Mouse (Mus musculus): ENCODE measurements at regions not wholly inside any gene's neighbourhood (a gene's known extent, or its start where the extent isn't known, plus 50 kb on each side); places are given as distances from the start of the nearest gene placed in this dataset.

GRCm38 (mm10) chr6:98769322-98769721 is 426.8 kb upstream of the Gm765 start:
- ATAC-seq (no peak), DNase-seq (peak; percentile 54)
- WGBS, result 29% methylated on average over 6 of the region's 6 CpGs
- Histone ChIP-seq H3K9me3 (ENCODE audit: low read length) (no peaks in the 10 kb centered on the region), H3K36me3 (ENCODE audit: insufficient read depth) (no peaks in the 10 kb centered on the region), H3K9ac (no peak overlapping the region), H3K4me2 (ENCODE audit: low read depth) (no peak overlapping the region), H3K27ac (ENCODE audit: low read depth, low read length) (no peak overlapping the region), H3K4me1 (ENCODE audit: insufficient read depth) (no peaks in the 10 kb centered on the region), H3K27me3 (ENCODE audit: insufficient read depth, low read length) (peaks cover 21% of the 10 kb centered on the region), H3K4me3 (ENCODE audit: low read depth, low read length) (no peak overlapping the region)
- no peak for TF ChIP-seq CTCF (IDR thresholded peaks at IDR 0.05; ENCODE audit: low read depth)

- Histone ChIP-seq H3K4me3 (ENCODE audit: low read depth, low read length) (no peak overlapping the region), H3K36me3 (ENCODE audit: insufficient read depth) (no peaks in the 10 kb centered on the region), H3K27me3 (ENCODE audit: insufficient read depth, low read length) (peaks cover 21% of the 10 kb centered on the region), H3K4me1 (ENCODE audit: insufficient read depth) (no peaks in the 10 kb centered on the region), H3K4me2 (ENCODE audit: low read depth) (no peak overlapping the region), H3K9me3 (ENCODE audit: low read length) (no peaks in the 10 kb centered on the region), H3K27ac (ENCODE audit: low read depth, low read length) (no peak overlapping the region), H3K9ac (no peak overlapping the region)
- ATAC-seq (peak; percentile 83), DNase-seq (peak; percentile 80)
- 11% methylated on average over 7 of the region's 7 CpGs for WGBS
- no peak for TF ChIP-seq CTCF (IDR thresholded peaks at IDR 0.05; ENCODE audit: low read depth)
These were observed 425.3 kb upstream of the Gm765 start for GRCm38 (mm10) chr6:98767858-98768336.

- Histone ChIP-seq H3K9me3 (ENCODE audit: low read length) (no peaks in the 10 kb centered on the region), H3K4me2 (ENCODE audit: low read depth) (no peak overlapping the region), H3K4me1 (ENCODE audit: insufficient read depth) (no peaks in the 10 kb centered on the region), H3K9ac (no peak overlapping the region), H3K27ac (ENCODE audit: low read depth, low read length) (no peak overlapping the region), H3K36me3 (ENCODE audit: insufficient read depth) (no peaks in the 10 kb centered on the region), H3K4me3 (ENCODE audit: low read depth, low read length) (no peak overlapping the region), H3K27me3 (ENCODE audit: insufficient read depth, low read length) (0 out of 2 replicates have a peak, but pooled peaks cover 4% of the 10 kb centered on the region)
- peak; percentile 20 for DNase-seq
- 70% methylated on average over 2 of the region's 2 CpGs for WGBS
- no peak for TF ChIP-seq CTCF (IDR thresholded peaks at IDR 0.05; ENCODE audit: low read depth)
- ATAC-seq, result no peak
These were observed 411.9 kb upstream of the Gm765 start for GRCm38 (mm10) chr6:98754487-98754886.

- no peak overlapping the region for H3K27ac ChIP-seq (ENCODE audit: low read depth, low read length)
- no peak overlapping the region for H3K9ac ChIP-seq
- H3K36me3 ChIP-seq (ENCODE audit: insufficient read depth), result no peaks in the 10 kb centered on the region
- H3K27me3 ChIP-seq (ENCODE audit: insufficient read depth, low read length), result peaks cover 4% of the 10 kb centered on the region; the same call in 1 of the 2 replicates
- no peak for TF ChIP-seq CTCF (IDR thresholded peaks at IDR 0.05; ENCODE audit: low read depth)
- no peaks in the 10 kb centered on the region for H3K4me1 ChIP-seq (ENCODE audit: insufficient read depth)
- H3K9me3 ChIP-seq (ENCODE audit: low read length), result no peaks in the 10 kb centered on the region
- no peak for DNase-seq
- no peak overlapping the region for H3K4me3 ChIP-seq (ENCODE audit: low read depth, low read length)
- WGBS, result 89% methylated on average over 4 of the region's 4 CpGs
- ATAC-seq, result no peak
- no peak overlapping the region for H3K4me2 ChIP-seq (ENCODE audit: low read depth)
These were observed 406.1 kb upstream of the Gm765 start for GRCm38 (mm10) chr6:98748618-98749017.

GRCm38 (mm10) chr6:98746976-98747375 is 404.4 kb upstream of the Gm765 start:
- H3K9me3 ChIP-seq (ENCODE audit: low read length), result no peaks in the 10 kb centered on the region
- DNase-seq (no peak), ATAC-seq (no peak)
- no peak overlapping the region for H3K4me2 ChIP-seq (ENCODE audit: low read depth)
- TF ChIP-seq CTCF (IDR thresholded peaks at IDR 0.05; ENCODE audit: low read depth), result no peak
- H3K27ac ChIP-seq (ENCODE audit: low read depth, low read length), result no peak overlapping the region
- H3K36me3 ChIP-seq (ENCODE audit: insufficient read depth), result no peaks in the 10 kb centered on the region
- H3K9ac ChIP-seq, result no peak overlapping the region
- H3K4me3 ChIP-seq (ENCODE audit: low read depth, low read length), result no peak overlapping the region
- WGBS, result 59% methylated on average over 8 of the region's 8 CpGs
- H3K27me3 ChIP-seq (ENCODE audit: insufficient read depth, low read length), result peaks cover 4% of the 10 kb centered on the region; the same call in 1 of the 2 replicates
- no peaks in the 10 kb centered on the region for H3K4me1 ChIP-seq (ENCODE audit: insufficient read depth)

GRCm38 (mm10) chr6:98740447-98740846 is 397.9 kb upstream of the Gm765 start:
- no peaks in the 10 kb centered on the region for H3K36me3 ChIP-seq (ENCODE audit: insufficient read depth)
- DNase-seq (no peak), ATAC-seq (no peak)
- no peaks in the 10 kb centered on the region for H3K27me3 ChIP-seq (ENCODE audit: insufficient read depth, low read length)
- no peaks in the 10 kb centered on the region for H3K4me1 ChIP-seq (ENCODE audit: insufficient read depth)
- no peak for TF ChIP-seq CTCF (IDR thresholded peaks at IDR 0.05; ENCODE audit: low read depth)
- H3K27ac ChIP-seq (ENCODE audit: low read depth, low read length), result no peak overlapping the region
- 93% methylated on average over 2 of the region's 2 CpGs for WGBS
- H3K9me3 ChIP-seq (ENCODE audit: low read length), result no peaks in the 10 kb centered on the region
- no peak overlapping the region for H3K4me3 ChIP-seq (ENCODE audit: low read depth, low read length)
- no peak overlapping the region for H3K9ac ChIP-seq
- H3K4me2 ChIP-seq (ENCODE audit: low read depth), result no peak overlapping the region

- Histone ChIP-seq H3K27ac (ENCODE audit: low read depth, low read length) (no peak overlapping the region), H3K27me3 (ENCODE audit: insufficient read depth, low read length) (no peaks in the 10 kb centered on the region), H3K9me3 (ENCODE audit: low read length) (no peaks in the 10 kb centered on the region), H3K4me3 (ENCODE audit: low read depth, low read length) (no peak overlapping the region), H3K9ac (no peak overlapping the region), H3K36me3 (ENCODE audit: insufficient read depth) (no peaks in the 10 kb centered on the region), H3K4me2 (ENCODE audit: low read depth) (no peak overlapping the region), H3K4me1 (ENCODE audit: insufficient read depth) (no peaks in the 10 kb centered on the region)
- ATAC-seq, result no peak
- DNase-seq, result no peak
- no peak for TF ChIP-seq CTCF (IDR thresholded peaks at IDR 0.05; ENCODE audit: low read depth)
These were observed 388.5 kb upstream of the Gm765 start for GRCm38 (mm10) chr6:98731010-98731530.

Measured in forebrain, postnatal 0 days (tissue).